Mouse (Mus musculus): ENCODE results near the gene Vps51.
"Not testable (repeated sequence)": the region's sequence is repeated elsewhere in the genome, so short reads cannot be mapped to it uniquely, and the experiment has no call there.

The Vps51 gene

GRCm38 (mm10) chr19:6047154-6047898, 29.7 kb downstream of the Vps51 start:
- DNase-seq: peak in 1 of 2 experiments; percentile 35

- peak; percentile 89 to 92 for DNase-seq
Measured at GRCm38 (mm10) chr19:6046294-6047153, 30.5 kb downstream of the Vps51 start, which contains the start of gene Syvn1. Syvn1 (plus strand) TSS chr19:6046576.

- DNase-seq: no peak
Measured at GRCm38 (mm10) chr19:6045366-6046293, 31.4 kb downstream of the Vps51 start.

- DNase-seq: not testable (repeated sequence)
Measured at GRCm38 (mm10) chr19:6044102-6044501, 32.9 kb downstream of the Vps51 start.

- no peak for DNase-seq
Measured at GRCm38 (mm10) chr19:6042293-6042692, 34.7 kb downstream of the Vps51 start.

GRCm38 (mm10) chr19:6040002-6040401, 37.0 kb downstream of the Vps51 start:
- DNase-seq: peak in 1 of 2 experiments; percentile 35

GRCm38 (mm10) chr19:6038326-6038725, 38.7 kb downstream of the Vps51 start:
- DNase-seq: no peak

GRCm38 (mm10) chr19:6037695-6038094, 39.3 kb downstream of the Vps51 start:
- DNase-seq: no peak

GRCm38 (mm10) chr19:6035966-6036585, 41.0 kb downstream of the Vps51 start:
- no peak for DNase-seq

GRCm38 (mm10) chr19:6030520-6031280, 46.3 kb downstream of the Vps51 start:
- DNase-seq: no peak

- no peak for DNase-seq
Measured at GRCm38 (mm10) chr19:6029426-6029825, 47.6 kb downstream of the Vps51 start.

- DNase-seq: no peak
Measured at GRCm38 (mm10) chr19:6028991-6029390, 48.0 kb downstream of the Vps51 start.

GRCm38 (mm10) chr19:6023930-6024329, 53.1 kb downstream of the Vps51 start:
- no peak for DNase-seq

GRCm38 (mm10) chr19:6023059-6023458, 54.0 kb downstream of the Vps51 start:
- no peak for DNase-seq

GRCm38 (mm10) chr19:6020276-6020675, 56.8 kb downstream of the Vps51 start:
- no peak for DNase-seq

- DNase-seq: peak; percentile 93 to 94
Measured at GRCm38 (mm10) chr19:6018142-6019089, 58.6 kb downstream of the Vps51 start.
